Mouse (Mus musculus): Measurements from ENCODE around the gene Ogt.

- no peak for TF ChIP-seq POLR2A (IDR thresholded peaks at IDR 0.05; ENCODE audit: control insufficient read depth, low read depth, low read length)
- TF ChIP-seq CTCF (IDR thresholded peaks at IDR 0.05; ENCODE audit: control insufficient read depth, insufficient read depth, insufficient replicate concordance, low read depth, low read length): no peak
Measured at GRCm38 (mm10) chrX:101730010-101730409, 90.2 kb downstream of the Ogt start.
